Mouse (Mus musculus) sigmoid colon, adult 10 weeks (tissue): ENCODE measurements around the gene Olfr781. TPM values are rescaled to one million over a fixed set of nuclear protein-coding genes. Genes with fewer than 3 reads are reported as not detected.

Experiments used
- polyA plus RNA-seq: library from polyadenylated mRNA; stranded (reverse); fragments of 350-450 nt; fragmentation: Illumina TruSeq; extraction: RNeasy Lipid Tissue Mini Kit (QIAGEN cat#74804); gene quantifications from one replicate; pipeline ENCODE4 v1.2.3, GENCODE M21; 2014; ENCODE audit warnings: low read depth, low replicate concordance

The Olfr781 gene
- polyA plus RNA-seq: not detected

DNA sequence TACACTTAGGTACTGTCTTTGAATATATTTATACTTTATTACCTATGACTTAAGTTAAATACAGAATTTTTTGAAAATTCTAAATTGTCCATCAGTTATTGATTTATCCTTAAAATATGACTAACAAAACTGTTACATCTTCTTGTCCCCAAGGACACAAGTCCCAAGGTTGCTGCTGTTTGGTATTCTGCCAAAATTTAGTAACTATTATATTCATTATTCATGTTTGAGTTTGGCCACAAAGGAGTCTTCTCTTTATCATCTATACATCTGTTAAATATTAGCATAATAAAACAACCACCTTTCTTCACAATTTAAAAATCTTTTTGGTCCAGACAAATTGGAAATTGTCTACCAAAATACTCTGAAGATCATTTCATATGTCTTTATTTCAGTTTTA lies at the start of gene Olfr781:
Gene Olfr781, plus strand, starts transcription at position 301 of the 400 bp plus-strand sequence.

DNA sequence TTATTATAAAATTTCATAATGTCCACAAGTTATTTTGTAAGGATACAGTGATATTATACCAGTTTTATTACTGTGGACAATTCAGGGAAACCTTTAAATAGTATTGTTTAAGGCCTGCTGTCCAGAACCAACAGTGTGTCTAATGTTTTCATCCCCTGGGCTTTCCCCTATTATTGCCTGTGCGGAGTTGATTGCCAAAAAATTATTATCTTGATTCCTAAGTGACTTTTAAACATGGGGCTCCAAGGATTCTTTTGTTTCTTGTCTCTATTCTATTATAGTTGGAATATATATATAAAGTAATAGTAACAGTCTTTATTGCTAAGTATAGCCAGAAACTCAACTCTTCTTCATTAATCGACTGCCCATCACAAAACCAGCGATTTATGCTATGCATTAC lies 10.8 kb upstream of the Olfr781 start, which contains the start of gene Olfr780:
Gene Olfr780, plus strand, starts transcription at position 301 of the 400 bp plus-strand sequence.

DNA sequence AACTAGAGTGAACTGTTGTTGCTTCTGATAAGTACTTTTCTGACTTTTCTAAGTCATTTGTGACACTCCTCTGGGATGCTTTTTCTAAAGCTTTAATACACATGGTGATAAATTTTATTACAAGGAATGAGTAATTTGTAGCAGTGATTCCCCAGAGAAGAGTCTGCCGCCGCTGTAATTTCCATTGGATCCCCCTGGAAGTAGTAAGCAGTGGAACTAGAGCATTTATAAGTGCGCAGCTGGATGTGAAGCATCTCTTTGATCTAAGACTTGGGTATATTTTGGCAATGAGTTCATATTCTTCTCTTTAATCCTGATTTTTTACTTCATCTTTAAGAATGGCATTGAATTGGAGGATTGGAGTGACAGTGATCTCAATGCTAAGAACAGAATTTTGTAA lies 19.9 kb downstream of the Olfr781 start, which contains the start of gene Olfr782:
Gene Olfr782, plus strand, starts transcription at position 301 of the 400 bp plus-strand sequence.

Other genes with a start within 250 kb of the Olfr781 start
- gene Olfr767, start 245.9 kb upstream of the Olfr781 start, polyA plus RNA-seq: not detected
- gene Olfr768, start 229.5 kb upstream of the Olfr781 start, polyA plus RNA-seq: not detected
- gene Olfr769, start 211.0 kb upstream of the Olfr781 start, polyA plus RNA-seq: not detected
- not detected for gene Olfr770, start 189.9 kb upstream of the Olfr781 start, polyA plus RNA-seq
- not detected for gene Olfr771, start 164.1 kb upstream of the Olfr781 start, polyA plus RNA-seq
- not detected for gene Olfr772, start 150.9 kb upstream of the Olfr781 start, polyA plus RNA-seq
- gene Olfr773, start 141.4 kb upstream of the Olfr781 start, polyA plus RNA-seq: not detected
- gene Olfr774, start 92.7 kb upstream of the Olfr781 start, polyA plus RNA-seq: not detected
- not detected for gene Olfr775, start 80.4 kb upstream of the Olfr781 start, polyA plus RNA-seq
- gene Olfr776, start 69.7 kb upstream of the Olfr781 start, polyA plus RNA-seq: not detected
- gene Olfr777, start 57.4 kb upstream of the Olfr781 start, polyA plus RNA-seq: not detected
- not detected for gene Olfr780, start 10.7 kb upstream of the Olfr781 start, polyA plus RNA-seq
- not detected for gene Olfr782, start 20.0 kb downstream of the Olfr781 start, polyA plus RNA-seq
- not detected for gene Olfr784, start 55.2 kb downstream of the Olfr781 start, polyA plus RNA-seq
- gene Olfr785, start 76.6 kb downstream of the Olfr781 start, polyA plus RNA-seq: not detected
- not detected for gene Olfr786, start 98.5 kb downstream of the Olfr781 start, polyA plus RNA-seq
- not detected for gene Olfr787, start 133.0 kb downstream of the Olfr781 start, polyA plus RNA-seq
- not detected for gene Olfr788, start 142.1 kb downstream of the Olfr781 start, polyA plus RNA-seq
- not detected for gene Olfr789, start 155.9 kb downstream of the Olfr781 start, polyA plus RNA-seq
- not detected for gene Olfr790, start 169.6 kb downstream of the Olfr781 start, polyA plus RNA-seq
- not detected for gene Olfr791, start 192.9 kb downstream of the Olfr781 start, polyA plus RNA-seq
- gene Olfr792, start 210.3 kb downstream of the Olfr781 start, polyA plus RNA-seq: not detected
- not detected for gene Olfr794, start 238.8 kb downstream of the Olfr781 start, polyA plus RNA-seq